Mouse (Mus musculus): ENCODE measurements around the gene Itpr2. TPM values are rescaled to one million over a fixed set of nuclear protein-coding genes. Genes with fewer than 3 reads are reported as not detected.

The Itpr2 gene
- polyA plus RNA-seq (2012; rRNA removed) (0.53 and 0.64 TPM in 2 replicates), polyA plus RNA-seq (2014; fragmentation: Nextera tagmentation; extraction: Ambion mirVana) (1.7 and 2.5 TPM in 2 replicates)

- no peak within 1 kb of the TSS for H3K27ac ChIP-seq
- H3K36me3 ChIP-seq (replicated peaks; ENCODE audit: control insufficient read depth, insufficient read depth, low read depth), result no peaks in the 10 kb centered on the region
- TF ChIP-seq EP300 (IDR thresholded peaks at IDR 0.05; ENCODE audit: low read depth), result no peak
- TF ChIP-seq CTCF (IDR thresholded peaks at IDR 0.05; ENCODE audit: low read depth), result 0 out of 2 replicates have a peak, but pooled peaks have one; percentile 7
- H3K4me1 ChIP-seq (replicated peaks; ENCODE audit: control insufficient read depth in 2 of 2, insufficient read depth in 2 of 2, low read length in 1 of 2), result peaks cover 0 to 12% of the 10 kb centered on the region in 2 experiments; a peak in 2 of 4 replicates
- H3K27me3 ChIP-seq (ENCODE audit: control insufficient read depth, insufficient read depth, low read length), result peaks cover 8% of the 10 kb centered on the region
- peak; percentile 36 to 62 (median 61) for DNase-seq (ENCODE audit: low read depth in 3 of 3, low spot score in 3 of 3)
- no peaks in the 10 kb centered on the region for H3K9me3 ChIP-seq (ENCODE audit: control insufficient read depth, low read length)
- WGBS (ENCODE audit: insufficient replicate concordance), result under 1% methylated on average over 70 of the region's 70 CpGs
- peak; percentile 85 for ATAC-seq (ENCODE audit: insufficient read depth)
- H3K4me3 ChIP-seq (ENCODE audit: insufficient read depth in 1 of 2, low read depth in 2 of 2, low read length in 2 of 2), result peak within 1 kb of the TSS; percentile 55 to 68
- H3K4me2 ChIP-seq (ENCODE audit: low read depth), result peak within 1 kb of the TSS; percentile 63
- H3K9ac ChIP-seq (replicated peaks), result peak within 1 kb of the TSS; percentile 24
Measured at GRCm38 (mm10) chr6:146501866-146502804, at the start of gene Itpr2. TSS of gene Itpr2 (minus strand) at chr6:146502223.

- no peak for ATAC-seq (ENCODE audit: insufficient read depth)
- H3K27ac ChIP-seq, result no peak overlapping the region
Measured at GRCm38 (mm10) chr6:146551326-146551725, 49.3 kb upstream of the Itpr2 start.

GRCm38 (mm10) chr6:146550421-146550820 is 48.4 kb upstream of the Itpr2 start:
- ATAC-seq (ENCODE audit: insufficient read depth), result no peak
- Histone ChIP-seq H3K4me2 (ENCODE audit: low read depth) (no peak overlapping the region), H3K4me1 (replicated peaks; ENCODE audit: control insufficient read depth in 2 of 2, insufficient read depth in 2 of 2, low read length in 1 of 2) (no peaks in the 10 kb centered on the region), H3K27ac (no peak overlapping the region), H3K36me3 (replicated peaks; ENCODE audit: control insufficient read depth, insufficient read depth, low read depth) (peaks cover 44% of the 10 kb centered on the region), H3K27me3 (ENCODE audit: control insufficient read depth, insufficient read depth, low read length) (no peaks in the 10 kb centered on the region), H3K9ac (replicated peaks) (no peak overlapping the region), H3K9me3 (ENCODE audit: control insufficient read depth, low read length) (no peaks in the 10 kb centered on the region), H3K4me3 (ENCODE audit: insufficient read depth in 1 of 2, low read depth in 2 of 2, low read length in 2 of 2) (no peak overlapping the region)
- no peak for DNase-seq (ENCODE audit: low read depth in 3 of 3, low spot score in 3 of 3)
- no peak for TF ChIP-seq CTCF (IDR thresholded peaks at IDR 0.05; ENCODE audit: low read depth)
- TF ChIP-seq EP300 (IDR thresholded peaks at IDR 0.05; ENCODE audit: low read depth), result no peak
- WGBS (ENCODE audit: insufficient replicate concordance), result 71% methylated on average over 2 of the region's 2 CpGs

More at GRCm38 (mm10) chr6:146551326-146551725, 49.3 kb upstream of the Itpr2 start:
- no peak for DNase-seq (ENCODE audit: low read depth in 3 of 3, low spot score in 3 of 3)
- no peak overlapping the region for H3K4me3 ChIP-seq (ENCODE audit: insufficient read depth in 1 of 2, low read depth in 2 of 2, low read length in 2 of 2)
- peaks cover 49% of the 10 kb centered on the region for H3K36me3 ChIP-seq (replicated peaks; ENCODE audit: control insufficient read depth, insufficient read depth, low read depth)
- no peak for TF ChIP-seq EP300 (IDR thresholded peaks at IDR 0.05; ENCODE audit: low read depth)
- no peak overlapping the region for H3K4me2 ChIP-seq (ENCODE audit: low read depth)
- H3K9me3 ChIP-seq (ENCODE audit: control insufficient read depth, low read length), result no peaks in the 10 kb centered on the region
- no peak overlapping the region for H3K9ac ChIP-seq (replicated peaks)
- H3K4me1 ChIP-seq (replicated peaks; ENCODE audit: control insufficient read depth in 2 of 2, insufficient read depth in 2 of 2, low read length in 1 of 2), result no peaks in the 10 kb centered on the region
- H3K27me3 ChIP-seq (ENCODE audit: control insufficient read depth, insufficient read depth, low read length), result no peaks in the 10 kb centered on the region

- no peak overlapping the region for H3K4me2 ChIP-seq (ENCODE audit: low read depth)
- TF ChIP-seq EP300 (IDR thresholded peaks at IDR 0.05; ENCODE audit: low read depth) (no peak), CTCF (IDR thresholded peaks at IDR 0.05; ENCODE audit: low read depth) (no peak)
- no peaks in the 10 kb centered on the region for H3K9me3 ChIP-seq (ENCODE audit: control insufficient read depth, low read length)
- H3K36me3 ChIP-seq (replicated peaks; ENCODE audit: control insufficient read depth, insufficient read depth, low read depth), result peaks cover 7% of the 10 kb centered on the region
- no peak overlapping the region for H3K9ac ChIP-seq (replicated peaks)
- no peak for ATAC-seq (ENCODE audit: insufficient read depth)
- no peaks in the 10 kb centered on the region for H3K27me3 ChIP-seq (ENCODE audit: control insufficient read depth, insufficient read depth, low read length)
- H3K4me3 ChIP-seq (ENCODE audit: insufficient read depth in 1 of 2, low read depth in 2 of 2, low read length in 2 of 2), result no peak overlapping the region
- H3K4me1 ChIP-seq (replicated peaks; ENCODE audit: control insufficient read depth in 2 of 2, insufficient read depth in 2 of 2, low read length in 1 of 2), result no peaks in the 10 kb centered on the region
- 67% methylated on average over 5 of the region's 5 CpGs for WGBS (ENCODE audit: insufficient replicate concordance)
- H3K27ac ChIP-seq, result no peak overlapping the region
- DNase-seq (ENCODE audit: low read depth in 3 of 3, low spot score in 3 of 3), result no peak
Measured at GRCm38 (mm10) chr6:146545289-146545865, 43.4 kb upstream of the Itpr2 start.

GRCm38 (mm10) chr6:146544622-146545021 is 42.6 kb upstream of the Itpr2 start:
- no peak for TF ChIP-seq EP300 (IDR thresholded peaks at IDR 0.05; ENCODE audit: low read depth)
- no peak; the same call in 1 of the 2 replicates for TF ChIP-seq CTCF (IDR thresholded peaks at IDR 0.05; ENCODE audit: low read depth)
- Histone ChIP-seq H3K9ac (replicated peaks) (no peak overlapping the region), H3K4me3 (ENCODE audit: insufficient read depth in 1 of 2, low read depth in 2 of 2, low read length in 2 of 2) (no peak overlapping the region), H3K36me3 (replicated peaks; ENCODE audit: control insufficient read depth, insufficient read depth, low read depth) (peaks cover 5% of the 10 kb centered on the region; the same call in 1 of the 2 replicates), H3K27me3 (ENCODE audit: control insufficient read depth, insufficient read depth, low read length) (no peaks in the 10 kb centered on the region), H3K9me3 (ENCODE audit: control insufficient read depth, low read length) (no peaks in the 10 kb centered on the region), H3K4me2 (ENCODE audit: low read depth) (no peak overlapping the region), H3K4me1 (replicated peaks; ENCODE audit: control insufficient read depth in 2 of 2, insufficient read depth in 2 of 2, low read length in 1 of 2) (no peaks in the 10 kb centered on the region), H3K27ac (no peak overlapping the region)
- WGBS (ENCODE audit: insufficient replicate concordance), result 68% methylated on average over 1 of the region's 1 CpGs
- no peak for DNase-seq (ENCODE audit: low read depth in 3 of 3, low spot score in 3 of 3)
- ATAC-seq (ENCODE audit: insufficient read depth), result no peak
